In the genomic region with DNA sequence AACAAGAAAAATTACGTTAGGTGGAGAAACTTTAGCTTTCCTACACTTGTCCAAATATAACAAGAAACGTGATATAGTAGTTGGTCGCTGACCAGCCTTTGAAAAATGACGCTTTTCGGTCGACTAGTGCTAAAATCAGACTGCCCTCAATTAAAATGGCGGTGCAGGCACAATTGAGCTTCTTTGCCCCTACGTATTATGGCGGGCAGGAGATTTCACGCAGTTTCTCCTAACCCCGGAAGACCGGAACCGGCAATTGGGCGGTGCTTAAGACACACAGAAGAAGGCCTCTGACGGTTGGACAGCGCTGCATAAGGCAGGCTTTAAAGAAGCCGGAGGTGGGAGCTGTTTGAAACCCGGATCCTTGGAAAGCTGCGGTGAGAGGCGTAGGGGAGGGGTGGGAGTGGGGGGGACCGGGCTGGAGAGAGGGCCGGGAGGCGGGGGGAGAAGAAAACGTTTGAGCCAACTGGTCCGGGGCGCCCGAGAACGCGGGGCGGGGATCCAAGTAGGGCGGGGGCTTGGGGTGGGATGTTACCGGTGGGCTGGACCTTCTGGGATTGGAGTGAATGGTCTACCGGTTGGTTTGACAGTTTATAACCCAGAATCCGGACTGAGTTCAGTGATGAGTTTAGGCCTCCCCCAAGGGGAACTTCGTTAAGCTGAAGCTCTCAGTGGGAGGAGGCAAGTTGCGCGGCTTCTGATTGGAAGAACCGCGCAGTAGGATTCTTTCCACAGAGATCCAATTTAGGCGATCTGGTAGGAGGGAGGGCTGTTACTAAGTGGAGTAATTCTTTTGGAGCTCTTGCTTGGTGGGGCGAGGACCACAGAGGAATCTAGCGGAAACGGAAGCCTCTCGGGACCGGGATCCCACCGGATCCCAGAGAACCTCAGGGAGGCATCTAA, we compare ENCODE assay signal across 8 mouse cellular contexts. TPM values are rescaled to one million over a fixed set of nuclear protein-coding genes. Genes with fewer than 3 reads are reported as not detected.
A peak's percentile ranks its signal among the peaks of the same experiment; 100 is the strongest.
DNase-seq lines count a peak whose midpoint lies in the region; ATAC-seq and TF ChIP-seq lines count a peak whose summit lies in the region.

No protein-coding gene starts in this region.

- DNase-seq in Patski (ENCODE audit: low read depth, low spot score): peak; percentile 95
- peak; percentile 92 to 95 for DNase-seq in cerebellum, postnatal 14 days
- peak; percentile 90 to 95 for DNase-seq in frontal cortex, postnatal 14 days (ENCODE audit: low spot score in 2 of 2)
- peak; percentile 68 to 69 for DNase-seq in layer of hippocampus, postnatal 25 days (ENCODE audit: extremely low spot score in 1 of 2, low spot score in 1 of 2)
- DNase-seq in lung, postnatal 25 days (ENCODE audit: low spot score): peak; percentile 96
- peak; percentile 96 for DNase-seq in retina, embryonic 14.5 days (ENCODE audit: low spot score)
- DNase-seq in thymus, postnatal 4 days: peak; percentile 85

- H3K4me2 ChIP-seq in hindbrain, embryonic 13.5 days: peak overlapping the region; percentile 85

- in situ Hi-C loops in Patski (cut with MboI; ENCODE audit: low pct_unique_long_range_greater_than_20kb): no loop called here

- peaks cover 51% of the 10 kb centered on the region for H3K36me3 ChIP-seq in hindbrain, embryonic 13.5 days

- POLR2A ChIA-PET in Patski (lab: Charles Lee): interaction anchor here (0.7 to 1.5 kb wide), 5 partner anchors 9 to 454 kb away, joined by 3 to 9 read pairs (median 4); a partner anchor contains a TSS

- H3K27ac ChIP-seq in hindbrain, embryonic 13.5 days: peak overlapping the region; percentile 99

- H3K4me3 ChIP-seq in hindbrain, embryonic 13.5 days: peak overlapping the region; percentile 90

- TF ChIP-seq CTCF in Patski (IDR thresholded peaks at IDR 0.05): no peak

- peak; percentile 84 for ATAC-seq in Patski
- ATAC-seq in hindbrain, embryonic 13.5 days (ENCODE audit: low FRiP score): peak; percentile 96

- peak overlapping the region; percentile 97 for H3K9ac ChIP-seq in hindbrain, embryonic 13.5 days

- no peaks in the 10 kb centered on the region for H3K27me3 ChIP-seq in Patski
- H3K27me3 ChIP-seq in hindbrain, embryonic 13.5 days: no peaks in the 10 kb centered on the region

- H3K9me3 ChIP-seq in hindbrain, embryonic 13.5 days: no peaks in the 10 kb centered on the region

- CTCF ChIA-PET in Patski (lab: Charles Lee): interaction anchor here (1.0 kb wide), 1 partner anchor 20 kb away, joined by 3 read pairs; no protein-coding TSS in a partner anchor

- WGBS in hindbrain, embryonic 13.5 days: under 1% methylated on average over 45 of the region's 46 CpGs

- H3K4me1 ChIP-seq in hindbrain, embryonic 13.5 days (replicated peaks): peaks cover 29% of the 10 kb centered on the region

RNA-seq across cellular contexts. Expression of a gene that starts 8.0 kb away (rescaled TPM):
- 50.1 TPM for polyA plus RNA-seq in Patski (2021)
- 10.8 and 13.7 TPM in 2 replicates for polyA plus RNA-seq in hindbrain, embryonic 13.5 days (2015; fragmentation: Nextera tagmentation; extraction: Ambion mirVana)
- total RNA-seq in layer of hippocampus, postnatal 25 days (2021): 10 to 100 TPM; 50.9 to 65.3 TPM

RNA-seq across cellular contexts. Expression of a gene that starts 11.6 kb away (rescaled TPM):
- 71.9 TPM for polyA plus RNA-seq in Patski (2021)
- 40.5 and 44.0 TPM in 2 replicates for polyA plus RNA-seq in hindbrain, embryonic 13.5 days (2015; fragmentation: Nextera tagmentation; extraction: Ambion mirVana)
- total RNA-seq in layer of hippocampus, postnatal 25 days (2021): 10 to 100 TPM; 26.4 to 33.9 TPM

RNA-seq across cellular contexts. Expression of a gene that starts 22.0 kb away (rescaled TPM):
- 5.9 TPM for polyA plus RNA-seq in Patski (2021)
- polyA plus RNA-seq in hindbrain, embryonic 13.5 days (2015; fragmentation: Nextera tagmentation; extraction: Ambion mirVana): 15.0 and 16.2 TPM in 2 replicates
- total RNA-seq in layer of hippocampus, postnatal 25 days (2021): 1 to 10 TPM; 6.6 to 6.7 TPM

RNA-seq across cellular contexts. Expression of a gene that starts 40.8 kb away (rescaled TPM):
- polyA plus RNA-seq in Patski (2021): 22.8 TPM
- 51.3 and 53.7 TPM in 2 replicates for polyA plus RNA-seq in hindbrain, embryonic 13.5 days (2015; fragmentation: Nextera tagmentation; extraction: Ambion mirVana)
- 100 to 1,000 TPM in 1 of 2 experiments, 10 to 100 TPM in 1; 88.9 to 125 TPM for total RNA-seq in layer of hippocampus, postnatal 25 days (2021)

RNA-seq across cellular contexts. Expression of a gene that starts 48.4 kb away (rescaled TPM):
- polyA plus RNA-seq in Patski (2021): 21.1 TPM
- polyA plus RNA-seq in hindbrain, embryonic 13.5 days (2015; fragmentation: Nextera tagmentation; extraction: Ambion mirVana): 17.6 and 19.0 TPM in 2 replicates
- 1 to 10 TPM; 6.0 to 9.2 TPM for total RNA-seq in layer of hippocampus, postnatal 25 days (2021)

Comparison
In these comparisons a context has a peak if more than half of its experiments do, and no peak if none do; other contexts are left out.
1. Peak in every context shown above with its lines: DNase-seq, ATAC-seq, H3K4me3 ChIP-seq and H3K27ac ChIP-seq.